Mouse (Mus musculus) embryonic fibroblast, embryonic 13.5 days (primary cell): ENCODE results near the gene Hspbap1.

ENCODE experiments used
- CTCF ChIP-seq: IDR thresholded peaks from 2 replicates; pipeline ENCODE4 v1.5.1; 2011; ENCODE audit warnings: mild to moderate bottlenecking, control low read depth, low read length, moderate library complexity, borderline replicate concordance; ENCODE audit not compliant: insufficient read depth
- POLR2A ChIP-seq: IDR thresholded peaks from 2 replicates; pipeline ENCODE4 v1.6.1; 2011; ENCODE audit warnings: low read depth, mild to moderate bottlenecking, control low read depth, low read length, moderate library complexity

DNA sequence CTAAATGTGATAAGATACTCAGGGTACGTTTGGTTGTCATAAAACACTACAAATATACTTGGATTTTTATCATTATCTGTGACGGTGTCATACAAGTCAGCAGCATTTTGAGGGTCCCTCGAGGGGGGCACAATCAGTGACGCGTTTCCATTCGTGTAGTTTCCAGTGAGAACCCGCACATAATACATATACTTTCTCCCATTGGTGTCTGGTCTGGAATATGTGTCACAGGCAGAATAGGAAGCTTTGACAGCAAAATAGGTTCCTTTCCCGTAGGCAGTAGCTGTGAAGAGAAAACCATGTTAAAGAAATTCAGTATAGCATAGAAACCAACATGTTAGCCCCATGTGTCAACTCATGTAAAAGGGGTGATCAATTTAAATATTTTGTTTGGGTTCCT is 64.5 kb downstream of the Hspbap1 start:
- TF ChIP-seq CTCF, result no peak
- TF ChIP-seq POLR2A, result no peak
